ENCODE assay signal across 18 mouse cellular contexts in genomic region chr8:83684517-83684916, GRCm38 (mm10).
"Had no signal": no experiment of that assay in that cellular context is flagged by ENCODE, and none has a peak within 500 bp of the region (broad histone marks: within the 10 kb centered on the region; RNA-seq: fewer than 3 reads in every experiment).

No protein-coding gene starts in this region.

- H3K4me3 ChIP-seq: lung, embryonic 15.5 days; midbrain, embryonic 10.5 days; midbrain, embryonic 12.5 days; myocyte; neural tube, embryonic 13.5 days; neural tube, embryonic 15.5 days had no signal

- DNase-seq: lung, adult 2 months; lung, postnatal 14 days; lung, postnatal 4 days; midbrain, embryonic 14.5 days; retina, postnatal 1 day; right cerebral cortex, adult 18-20 months; right cerebral cortex, postnatal 25 days; right cerebral cortex, postnatal 4 days; spleen, adult 18-20 months; thymus, adult 18-20 months; thymus, postnatal 14 days; thymus, postnatal 36 days had no signal

- H3K27ac ChIP-seq: lung, embryonic 15.5 days; midbrain, embryonic 10.5 days; midbrain, embryonic 12.5 days; neural tube, embryonic 13.5 days; neural tube, embryonic 15.5 days had no signal

- H3K4me1 ChIP-seq: midbrain, embryonic 10.5 days; midbrain, embryonic 12.5 days; neural tube, embryonic 13.5 days; neural tube, embryonic 15.5 days had no signal
